Mouse (Mus musculus) gastrocnemius, adult 2 months (tissue): ENCODE measurements around the gene Zfp986. TPM values are rescaled to one million over a fixed set of nuclear protein-coding genes. Genes with fewer than 3 reads are reported as not detected.
"Not testable (repeated sequence)": the region's sequence is repeated elsewhere in the genome, so short reads cannot be mapped to it uniquely, and the experiment has no call there.

Experiments used
- DNase-seq: peaks from one replicate; pipeline ENCODE4 v3.0.0; 2022
- H3K27ac ChIP-seq: fragments of 200-600 bp; 2 replicates; pipeline ENCODE4 v1.8.1; 2022; ENCODE audit warnings: mild to moderate bottlenecking
- H3K4me3 ChIP-seq: fragments of 200-600 bp; 2 replicates; pipeline ENCODE4 v1.8.1; 2022; ENCODE audit warnings: mild to moderate bottlenecking, moderate library complexity
- CTCF ChIP-seq: fragments of 200-600 bp; IDR thresholded peaks from 2 replicates; pipeline ENCODE4 v1.8.1; 2022; ENCODE audit warnings: antibody characterized with exemption, mild to moderate bottlenecking, moderate library complexity
- intact Hi-C: fragments of 180-260 bp; cut with DNase I; formaldehyde crosslinking; loops from one replicate; pipeline ENCODE4 v1.15.1; 2025
- long read RNA-seq, 2 experiments: library from polyadenylated mRNA; stranded (forward); transcript quantifications; one replicate each; pipeline ENCODE4 v2.0.0; 2021
- total RNA-seq, 2 experiments: library from RNA; stranded (reverse); gene quantifications; 2 replicates each; pipeline ENCODE4 v1.2.3; 2021

Gene Zfp986
- not detected for total RNA-seq
- long read RNA-seq, experiment 1 = 0 reads
- long read RNA-seq, experiment 2 = 0 reads

DNA sequence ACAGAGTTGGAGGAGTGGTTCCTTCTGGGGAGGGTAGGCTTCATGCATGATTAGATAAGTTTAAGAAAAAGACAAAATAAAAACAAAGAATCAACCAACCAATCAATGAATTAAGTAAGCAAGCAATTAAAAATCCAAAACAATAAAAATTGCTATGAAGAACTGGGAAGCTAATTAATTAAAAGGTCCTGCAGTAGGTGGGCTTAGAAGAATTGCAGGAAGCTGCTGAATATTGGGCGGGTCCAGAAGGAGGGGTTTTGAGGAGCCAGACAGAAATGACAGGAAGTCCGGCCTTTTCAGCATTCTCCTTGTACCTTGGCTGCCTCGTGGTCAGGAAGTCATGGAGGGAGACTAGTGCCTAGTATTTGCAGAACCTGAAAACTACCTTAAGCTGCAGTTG lies at the start of gene Zfp986:
Gene Zfp986 (plus strand): TSS at position 301 of the 400 bp plus-strand sequence.
- H3K27ac ChIP-seq, intact Hi-C loops, DNase-seq, H3K4me3 ChIP-seq: not testable (repeated sequence)

DNA sequence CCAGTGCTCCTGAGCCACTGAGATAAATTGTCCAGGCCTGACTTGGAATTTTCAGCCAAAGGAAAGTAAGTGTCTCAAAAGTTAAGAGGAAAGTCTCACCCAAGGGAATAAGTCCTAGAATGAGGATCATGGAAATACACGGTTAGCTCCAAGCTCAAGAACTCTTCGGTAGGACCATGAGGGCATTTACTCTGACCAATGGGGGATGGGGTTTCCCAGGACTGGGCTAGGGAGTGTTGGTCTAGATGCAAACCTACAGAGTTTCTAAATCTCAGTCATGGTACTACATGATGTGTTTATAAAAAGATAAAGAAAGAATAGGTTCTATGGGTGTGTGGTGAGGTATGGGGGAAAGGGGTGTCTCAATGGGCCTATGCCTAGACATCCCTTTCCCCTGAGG lies 48.6 kb upstream of the Zfp986 start:
- H3K27ac ChIP-seq, intact Hi-C loops, DNase-seq: not testable (repeated sequence)

DNA sequence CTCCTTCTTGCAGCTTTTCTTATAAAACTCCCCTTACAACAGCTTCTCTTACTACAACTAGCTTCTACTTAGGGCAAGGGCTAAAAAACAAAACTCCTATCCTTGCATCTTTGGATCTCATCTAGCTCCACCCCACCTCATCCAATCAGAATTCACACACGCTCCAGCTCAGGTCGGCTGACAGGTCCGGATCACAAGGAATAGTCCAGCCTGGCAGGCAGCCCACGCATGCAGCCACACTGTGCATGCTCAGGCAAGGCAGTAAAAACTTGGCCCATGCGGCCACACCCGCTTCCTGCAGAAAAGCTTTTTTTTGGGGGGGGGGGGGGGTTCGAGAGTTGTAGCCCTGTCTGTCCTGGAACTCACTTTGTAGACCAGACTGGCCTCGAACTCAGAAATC lies 43.0 kb upstream of the Zfp986 start:
- H3K27ac ChIP-seq, DNase-seq, intact Hi-C loops, H3K4me3 ChIP-seq: not testable (repeated sequence)

More for the DNA sequence above, 48.6 kb upstream of the Zfp986 start:
- H3K4me3 ChIP-seq = not testable (repeated sequence)

DNA sequence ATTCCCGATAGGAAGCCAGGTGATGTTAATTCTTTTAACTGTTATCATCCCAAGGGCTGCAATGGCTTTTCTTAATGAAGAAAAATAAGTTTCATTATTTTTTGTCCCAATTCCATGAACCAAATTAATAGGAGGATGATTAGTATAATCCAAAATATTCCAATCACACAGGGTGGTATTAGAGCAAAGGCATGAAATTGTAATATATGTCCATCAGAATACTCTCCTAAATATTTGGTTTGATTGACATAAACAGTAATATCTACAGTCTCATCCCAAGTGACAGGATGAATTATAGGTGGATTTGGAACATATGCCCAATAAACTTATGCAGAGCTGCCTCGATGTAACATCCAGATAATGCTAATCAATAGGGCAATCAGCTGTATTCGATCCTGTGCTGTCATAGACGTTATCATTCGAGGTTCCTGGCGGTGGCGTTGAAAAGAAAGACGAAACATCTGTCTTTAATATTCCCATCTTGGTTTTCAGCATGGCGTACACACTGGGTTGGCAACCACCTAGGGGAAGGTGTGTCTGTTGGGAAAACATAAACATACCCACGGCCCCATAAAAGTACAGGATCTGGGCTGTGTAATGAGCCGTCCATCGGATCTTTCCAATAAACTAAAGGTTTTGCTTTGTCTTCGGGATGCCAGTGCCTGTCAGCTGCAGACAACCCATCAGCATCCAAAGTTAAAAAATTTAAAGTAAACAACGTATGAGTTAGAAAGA lies 37.1 kb upstream of the Zfp986 start:
- H3K4me3 ChIP-seq, DNase-seq, H3K27ac ChIP-seq, intact Hi-C loops: not testable (repeated sequence)

DNA sequence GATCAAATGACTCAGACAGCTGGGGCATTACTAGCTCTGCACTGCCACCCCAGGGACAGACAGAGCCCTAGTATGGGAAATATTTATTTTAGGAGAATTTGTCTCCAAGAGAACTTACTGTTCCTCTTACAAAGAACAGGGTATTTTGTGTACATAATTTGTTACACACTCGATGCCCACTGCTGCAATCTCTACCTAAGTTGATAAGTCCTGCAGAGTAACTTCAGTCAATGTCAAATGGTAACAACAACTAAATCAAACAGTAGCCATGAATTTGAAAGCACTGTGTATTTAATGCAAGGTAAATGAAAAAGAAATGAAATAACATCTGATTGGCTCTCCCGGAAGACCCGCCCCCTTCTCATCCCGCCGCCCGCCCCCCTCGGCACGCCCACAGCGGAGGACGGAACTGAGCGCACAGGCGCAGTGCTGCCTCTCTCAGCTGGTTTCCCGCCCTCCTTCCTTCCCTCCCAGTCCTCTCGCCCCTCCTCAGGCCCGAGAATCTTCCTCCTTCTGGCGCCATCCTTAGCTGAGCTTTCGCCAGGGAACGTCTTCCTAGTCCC lies 32.2 kb upstream of the Zfp986 start:
- DNase-seq, H3K4me3 ChIP-seq, H3K27ac ChIP-seq, intact Hi-C loops: not testable (repeated sequence)

DNA sequence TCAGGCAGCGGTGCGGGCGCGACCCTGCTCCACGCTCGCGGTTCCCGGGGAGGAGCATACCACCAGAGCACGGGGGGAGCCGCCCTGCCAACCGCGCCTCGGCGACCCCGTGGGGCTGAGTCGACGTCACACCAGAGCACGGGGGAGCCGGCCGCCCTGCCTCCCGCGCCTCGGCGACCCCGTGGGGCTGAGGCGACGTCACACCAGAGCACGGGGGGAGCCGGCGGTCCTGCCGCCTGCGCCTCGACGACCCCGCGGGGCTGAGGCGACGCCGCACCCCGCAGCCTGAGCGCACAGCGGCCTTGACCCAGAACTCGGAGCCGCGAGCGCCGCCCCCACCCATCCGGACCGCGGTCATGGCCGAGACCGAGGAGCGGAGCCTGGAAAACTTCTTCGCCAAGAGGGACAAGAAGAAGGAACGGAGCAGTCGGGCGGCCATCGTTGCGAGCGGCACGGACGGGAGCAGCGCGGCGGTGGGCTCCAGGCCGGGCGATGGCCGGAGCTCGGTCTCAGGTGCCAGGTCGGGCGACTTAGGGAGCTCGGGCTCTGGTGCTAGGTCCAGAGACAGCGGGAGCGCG lies 31.6 kb upstream of the Zfp986 start:
- DNase-seq = peak; percentile 14
- H3K27ac ChIP-seq, H3K4me3 ChIP-seq, intact Hi-C loops: not testable (repeated sequence)

DNA sequence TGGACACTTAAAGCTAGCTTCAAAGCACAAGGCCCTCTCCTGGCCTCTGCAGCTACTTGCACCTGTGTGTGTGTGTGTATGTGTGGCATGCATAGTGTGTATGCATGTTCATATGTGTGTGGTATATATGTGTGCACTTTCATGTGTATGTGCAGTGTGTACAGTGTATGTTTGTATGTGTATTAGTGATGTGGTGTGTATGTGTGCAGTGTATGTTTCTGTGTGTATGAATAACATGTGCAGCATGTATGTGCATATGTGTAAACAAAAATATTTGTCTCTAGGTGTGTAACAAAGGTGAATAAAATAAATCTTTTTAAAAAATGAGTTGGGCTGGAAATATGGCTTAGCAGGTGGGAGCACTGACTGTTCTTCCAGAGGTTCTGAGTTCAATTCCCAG lies 21.8 kb upstream of the Zfp986 start:
- H3K4me3 ChIP-seq, DNase-seq, H3K27ac ChIP-seq, intact Hi-C loops: not testable (repeated sequence)

DNA sequence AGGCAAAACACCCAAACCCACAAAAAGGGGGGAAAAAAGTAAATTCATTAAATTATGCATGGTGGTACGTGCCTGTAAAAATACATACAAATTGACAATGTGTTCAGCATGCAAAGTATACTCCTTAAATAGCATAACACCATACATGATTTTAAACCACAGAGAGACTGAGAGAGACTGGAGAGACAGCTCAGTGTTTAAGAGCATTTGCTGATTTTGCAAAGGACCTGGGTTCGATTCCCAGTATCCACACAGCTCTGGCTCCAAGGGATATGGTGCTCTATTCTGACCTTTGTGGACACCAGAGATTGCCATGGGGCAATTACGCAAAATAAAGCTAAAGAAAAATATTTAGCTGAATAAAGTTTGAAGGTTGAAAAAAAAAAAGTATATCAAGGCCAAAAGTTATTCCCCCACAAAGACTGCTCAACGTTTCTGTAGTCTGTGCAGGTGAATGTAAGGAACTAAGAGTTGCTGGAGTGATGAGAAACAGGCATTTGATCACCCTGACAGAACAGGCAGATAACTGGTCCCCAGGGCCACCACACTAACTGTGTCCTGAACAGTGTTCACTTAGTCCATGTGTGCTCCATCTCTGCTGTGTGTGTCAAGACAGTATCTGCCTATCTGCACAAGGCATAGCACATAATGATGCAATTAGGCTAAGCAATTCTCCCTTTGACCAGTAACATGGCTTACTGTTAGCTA lies 20.3 kb upstream of the Zfp986 start:
- intact Hi-C loops, DNase-seq, H3K27ac ChIP-seq, H3K4me3 ChIP-seq: not testable (repeated sequence)

DNA sequence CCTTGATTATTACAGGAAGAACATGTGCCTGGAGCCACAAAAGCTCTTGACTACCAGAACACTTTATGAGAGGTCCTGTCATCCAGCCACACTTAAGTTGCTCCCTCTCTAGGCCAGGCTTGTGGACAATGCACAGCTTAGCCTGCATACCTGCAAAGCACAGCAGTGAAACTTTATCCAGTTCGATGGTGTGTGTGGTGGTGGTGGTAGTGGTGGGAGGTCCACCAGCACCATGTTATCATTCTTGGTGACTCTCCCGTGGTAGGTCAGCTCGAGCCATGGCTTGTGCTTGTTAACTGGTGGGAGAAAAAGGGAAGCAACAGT lies 19.7 kb upstream of the Zfp986 start:
- H3K4me3 ChIP-seq, intact Hi-C loops, DNase-seq, H3K27ac ChIP-seq: not testable (repeated sequence)

DNA sequence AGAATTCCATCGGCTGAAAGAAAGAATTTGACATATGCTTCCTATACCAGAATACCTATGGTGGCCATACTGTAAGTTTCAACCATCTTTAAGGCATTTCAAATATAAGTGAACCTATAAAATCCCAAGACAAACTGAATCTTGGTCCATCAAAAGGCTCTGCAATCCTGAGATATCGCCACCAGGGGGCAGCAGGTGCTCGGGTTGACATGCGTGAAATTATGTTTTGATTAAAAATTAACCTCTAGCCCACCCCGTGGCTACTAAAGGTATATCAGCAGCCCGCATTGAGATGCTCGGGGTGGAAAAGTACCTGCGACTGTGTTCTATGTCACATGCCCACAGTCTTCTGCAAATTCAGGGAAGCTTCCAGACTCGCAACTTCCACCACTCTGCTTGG lies 17.2 kb upstream of the Zfp986 start:
- H3K4me3 ChIP-seq, DNase-seq, intact Hi-C loops, H3K27ac ChIP-seq: not testable (repeated sequence)
- peak; percentile 11; the same call in 1 of the 2 replicates for TF ChIP-seq CTCF

DNA sequence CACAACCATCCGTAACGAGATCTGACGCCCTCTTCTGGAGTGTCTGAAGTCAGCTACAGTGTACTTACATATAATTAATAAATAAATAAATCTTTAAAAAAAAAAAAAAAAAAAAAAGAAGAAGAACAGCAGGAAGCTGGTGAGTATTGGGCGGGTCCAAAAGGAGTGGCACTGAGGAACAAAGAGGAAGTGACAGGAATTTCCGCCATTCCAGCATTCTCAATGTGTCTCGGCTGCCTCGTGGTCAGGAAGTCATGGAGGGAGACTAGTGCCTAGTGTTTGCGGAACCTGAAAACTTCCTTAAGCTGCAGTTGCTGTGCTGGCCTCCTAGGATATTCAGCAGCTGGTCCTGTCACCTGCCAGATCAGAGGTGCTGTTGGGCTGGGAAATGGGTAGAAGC lies 4.7 kb upstream of the Zfp986 start:
- DNase-seq, intact Hi-C loops, H3K4me3 ChIP-seq, H3K27ac ChIP-seq: not testable (repeated sequence)

Other genes starting within 250 kb of the Zfp986 start
- not detected for gene Zfp980, start 198.1 kb upstream of the Zfp986 start, total RNA-seq
- gene Zfp987, start 228.5 kb downstream of the Zfp986 start, total RNA-seq = not detected